Mouse (Mus musculus) spleen, adult 2 months (tissue): ENCODE measurements around the gene Dlgap4. TPM values are rescaled to one million over a fixed set of nuclear protein-coding genes. Genes with fewer than 3 reads are reported as not detected.

Source experiments
- DNase-seq, 2 experiments: peaks; one replicate each; pipeline versions ENCODE4 v3.0.0 to v3.0.0-alpha.2; 2012 to 2021; ENCODE audit warnings: low spot score in 2 of 2, low read depth in 1 of 2
- H3K27ac ChIP-seq: fragments of 200-500 bp; 2 replicates; pipeline ENCODE4 v1.5.1; 2012; ENCODE audit warnings: low read length, inconsistent platforms; ENCODE audit not compliant: insufficient read depth
- H3K27me3 ChIP-seq: fragments of 200-500 bp; 2 replicates; pipeline ENCODE4 v1.6.1; 2012; ENCODE audit warnings: mild to moderate bottlenecking, moderate library complexity, low read length, inconsistent platforms; ENCODE audit not compliant: control insufficient read depth, insufficient read depth
- H3K36me3 ChIP-seq: fragments of 200-500 bp; 2 replicates; pipeline ENCODE4 v1.6.1; 2012; ENCODE audit warnings: mild to moderate bottlenecking, low read length, inconsistent platforms; ENCODE audit not compliant: control insufficient read depth, insufficient read depth
- H3K4me1 ChIP-seq: fragments of 200-500 bp; 2 replicates; pipeline ENCODE4 v1.6.1; 2011; ENCODE audit warnings: inconsistent platforms; ENCODE audit not compliant: control insufficient read depth, insufficient read depth, insufficient read length
- H3K4me3 ChIP-seq: fragments of 200-500 bp; 2 replicates; pipeline ENCODE4 v1.5.1; 2011; ENCODE audit warnings: mild to moderate bottlenecking, inconsistent platforms; ENCODE audit not compliant: insufficient read depth, insufficient read length; ENCODE audit errors: extremely low read depth
- CTCF ChIP-seq: fragments of 200-500 bp; IDR thresholded peaks from 2 replicates; pipeline ENCODE4 v1.5.1; 2011; ENCODE audit warnings: mild to moderate bottlenecking, inconsistent platforms; ENCODE audit not compliant: insufficient read depth, insufficient read length, insufficient replicate concordance; ENCODE audit errors: extremely low read depth
- POLR2A ChIP-seq: fragments of 200-500 bp; IDR thresholded peaks from 2 replicates; pipeline ENCODE4 v1.6.1; 2011; ENCODE audit warnings: low read depth, low read length, inconsistent platforms
- WGBS: fragments of 180-500 bp; shearing (Covaris S2); methylation state at CpG from one replicate; pipeline ENCODE4 v1.1.7; 2018; 5-methylcytosine and 5-hydroxymethylcytosine counted together
- polyA plus RNA-seq: library from polyadenylated mRNA; depleted of rRNA; stranded (reverse); fragments of >200 nt; gene quantifications from 2 replicates; pipeline ENCODE4 v1.2.3, GENCODE M21; 2012

Gene Dlgap4
- polyA plus RNA-seq, 1 experiment: 61.8 TPM

DNA sequence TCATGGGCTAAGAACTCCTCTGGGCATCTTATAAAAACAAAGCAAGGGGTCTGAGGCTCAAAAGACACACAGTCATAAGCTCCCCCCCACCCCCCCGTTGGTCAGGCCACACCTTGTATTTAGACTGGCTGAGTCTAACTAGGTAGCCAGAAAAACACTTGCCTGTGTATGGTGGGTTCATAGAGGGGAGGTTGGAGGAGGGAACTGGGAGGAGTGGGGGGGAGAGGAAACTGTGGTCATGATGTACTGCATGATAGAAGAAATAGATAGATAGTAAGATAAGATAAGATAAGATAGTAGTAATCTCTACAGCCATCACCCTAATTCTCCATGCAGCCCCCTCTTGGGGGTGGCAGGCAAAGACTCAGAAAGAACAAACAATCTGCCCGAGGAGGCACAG, 166.0 kb downstream of the Dlgap4 start:
- no peaks in the 10 kb centered on the region for H3K36me3 ChIP-seq
- no peak overlapping the region for H3K4me3 ChIP-seq
- WGBS: 49% methylated on average over 2 of the region's 2 CpGs
- DNase-seq: no peak
- no peaks in the 10 kb centered on the region for H3K27me3 ChIP-seq
- H3K27ac ChIP-seq: no peak overlapping the region
- TF ChIP-seq POLR2A: no peak
- peaks cover 8% of the 10 kb centered on the region; the same call in 1 of the 2 replicates for H3K4me1 ChIP-seq

DNA sequence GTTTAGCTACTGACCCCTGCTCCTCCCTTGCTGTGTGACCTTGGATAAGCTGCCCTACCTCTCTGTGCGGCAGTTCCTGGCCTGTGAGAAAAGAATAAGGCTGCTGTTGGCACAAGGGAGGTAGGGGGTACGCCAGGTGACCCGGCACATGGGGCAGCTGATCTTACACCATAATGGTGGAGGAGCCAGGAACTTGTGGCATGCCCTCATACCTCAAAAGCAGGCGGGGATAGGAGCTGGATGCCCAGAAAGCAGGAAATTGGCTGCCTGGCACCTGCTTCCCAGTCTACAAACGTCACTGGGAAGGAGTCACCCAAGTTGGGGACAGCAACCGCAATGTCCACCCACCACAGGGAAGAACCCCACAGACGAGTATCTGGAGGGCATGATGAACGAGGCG, 166.6 kb downstream of the Dlgap4 start:
- TF ChIP-seq POLR2A: no peak
- TF ChIP-seq CTCF: no peak
- no peaks in the 10 kb centered on the region for H3K27me3 ChIP-seq
- H3K4me3 ChIP-seq: no peak overlapping the region
- H3K27ac ChIP-seq: no peak overlapping the region
- 80% methylated on average over 9 of the region's 9 CpGs for WGBS
- H3K36me3 ChIP-seq: no peaks in the 10 kb centered on the region
- DNase-seq: no peak
- peaks cover 8% of the 10 kb centered on the region; the same call in 1 of the 2 replicates for H3K4me1 ChIP-seq

- Histone ChIP-seq H3K4me3 (no peak overlapping the region), H3K27me3 (no peaks in the 10 kb centered on the region), H3K27ac (no peak overlapping the region), H3K4me1 (peaks cover 8% of the 10 kb centered on the region; the same call in 1 of the 2 replicates), H3K36me3 (no peaks in the 10 kb centered on the region)
- TF ChIP-seq POLR2A (no peak), CTCF (no peak)
- WGBS: 38% methylated on average over 17 of the region's 17 CpGs
- no peak for DNase-seq
Observed at GRCm38 (mm10) chr2:156780752-156781151, 167.2 kb downstream of the Dlgap4 start.

DNA sequence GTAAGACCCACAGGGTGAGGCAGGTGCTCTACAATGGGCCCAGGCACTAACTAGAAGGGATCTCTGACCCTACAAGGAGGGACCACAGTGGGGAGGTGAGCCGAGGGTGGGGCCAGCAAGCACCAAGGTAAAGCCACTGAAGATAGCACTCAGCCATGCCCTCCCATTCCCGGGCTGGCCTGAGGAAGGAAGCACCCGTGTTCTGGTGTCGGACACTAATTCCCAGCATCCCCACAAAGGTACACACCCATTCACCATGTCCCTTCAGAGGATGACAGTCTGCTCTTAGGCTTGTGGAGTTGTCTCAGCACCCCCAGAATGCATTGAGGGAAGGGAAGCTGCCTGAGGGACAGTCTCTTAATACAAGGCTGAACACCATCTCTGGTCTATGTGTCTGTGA, 167.8 kb downstream of the Dlgap4 start:
- no peak overlapping the region for H3K4me3 ChIP-seq
- TF ChIP-seq CTCF: no peak
- no peak for TF ChIP-seq POLR2A
- H3K36me3 ChIP-seq: no peaks in the 10 kb centered on the region
- DNase-seq: no peak
- no peaks in the 10 kb centered on the region for H3K27me3 ChIP-seq
- WGBS: 73% methylated on average over 4 of the region's 4 CpGs
- no peak overlapping the region for H3K27ac ChIP-seq
- H3K4me1 ChIP-seq: peaks cover 8% of the 10 kb centered on the region; the same call in 1 of the 2 replicates

- no peak for DNase-seq
- H3K4me3 ChIP-seq: no peak overlapping the region
- TF ChIP-seq CTCF: no peak
- TF ChIP-seq POLR2A: no peak
- H3K36me3 ChIP-seq: no peaks in the 10 kb centered on the region
- H3K27me3 ChIP-seq: no peaks in the 10 kb centered on the region
- H3K27ac ChIP-seq: no peak overlapping the region
- WGBS: 78% methylated on average over 4 of the region's 4 CpGs
- peaks cover 7% of the 10 kb centered on the region; the same call in 1 of the 2 replicates for H3K4me1 ChIP-seq
Observed at GRCm38 (mm10) chr2:156781836-156782480, 168.5 kb downstream of the Dlgap4 start.

DNA sequence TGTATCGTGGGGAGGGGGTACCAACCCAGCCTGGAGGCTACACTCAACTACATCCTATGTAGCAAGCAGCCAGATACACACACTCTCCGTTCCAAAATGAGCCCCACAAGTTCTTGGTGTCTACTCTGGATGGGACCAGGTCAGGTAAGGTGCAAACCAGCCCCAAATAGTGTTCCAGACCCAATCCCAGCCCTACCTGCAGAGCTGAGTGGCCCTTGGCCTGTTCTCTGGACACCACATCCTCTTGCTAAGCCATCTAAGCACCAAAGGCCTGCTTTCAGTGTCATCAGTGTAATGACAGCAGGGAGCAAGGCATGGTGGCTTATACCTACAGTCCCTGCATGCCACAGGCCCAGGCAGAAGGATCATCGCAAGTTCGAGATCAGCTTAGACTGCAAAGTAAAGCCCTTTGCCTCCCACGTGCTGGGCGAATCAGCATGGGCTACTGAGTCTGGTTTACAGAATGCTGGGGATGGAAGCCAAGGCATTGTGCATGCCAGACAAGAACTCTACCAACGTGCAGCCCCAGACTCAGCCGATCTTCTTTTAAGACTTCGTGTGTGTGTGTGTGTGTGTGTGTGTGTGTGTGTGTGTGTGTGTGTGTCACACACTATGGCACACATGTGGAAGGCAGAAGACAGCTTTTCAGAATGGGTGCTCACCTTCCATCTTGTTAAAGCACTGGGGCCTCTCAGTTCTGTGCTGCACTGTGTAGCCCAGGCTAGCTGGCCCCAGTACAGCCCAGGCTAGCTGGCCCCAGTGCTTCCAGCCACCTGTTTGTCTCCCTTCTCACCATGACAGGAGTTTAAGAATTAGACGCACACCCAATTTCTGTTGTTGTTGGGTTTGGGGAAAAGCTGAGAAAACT, 169.2 kb downstream of the Dlgap4 start:
- H3K36me3 ChIP-seq: no peaks in the 10 kb centered on the region

DNA sequence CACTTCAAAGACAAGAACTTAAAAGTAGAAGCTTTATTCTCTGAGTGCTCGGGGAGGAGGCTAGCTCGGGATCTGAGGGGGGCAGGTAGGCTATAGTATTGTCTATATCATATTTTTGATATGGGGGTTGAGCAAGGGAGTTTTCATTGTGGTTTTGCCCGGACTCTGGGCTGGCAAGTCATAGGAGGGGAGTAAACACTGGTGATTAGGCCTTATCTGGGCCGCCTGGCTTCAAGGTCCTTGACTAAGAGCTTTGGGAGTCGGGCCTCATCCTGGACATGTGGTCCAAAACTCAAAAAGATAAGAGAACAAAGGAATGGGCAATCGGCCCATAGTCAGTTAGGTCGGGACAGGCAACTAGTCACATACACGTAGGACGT, 169.8 kb downstream of the Dlgap4 start:
- Histone ChIP-seq H3K4me3 (no peak overlapping the region), H3K4me1 (no peaks in the 10 kb centered on the region), H3K27ac (no peak overlapping the region), H3K27me3 (no peaks in the 10 kb centered on the region), H3K36me3 (no peaks in the 10 kb centered on the region)
- TF ChIP-seq CTCF (no peak), POLR2A (no peak)
- no peak for DNase-seq
- WGBS: 71% methylated on average over 9 of the region's 9 CpGs

More for the DNA sequence above, 169.2 kb downstream of the Dlgap4 start:
- Histone ChIP-seq H3K27ac (no peak overlapping the region), H3K4me3 (no peak overlapping the region), H3K27me3 (no peaks in the 10 kb centered on the region), H3K4me1 (no peaks in the 10 kb centered on the region)
- DNase-seq: no peak
- no peak for TF ChIP-seq POLR2A
- no peak for TF ChIP-seq CTCF
- WGBS: 82% methylated on average over 10 of the region's 10 CpGs
